Mouse (Mus musculus): ENCODE data around the gene Dazap2. TPM values are rescaled to one million over a fixed set of nuclear protein-coding genes. Genes with fewer than 3 reads are reported as not detected.

The Dazap2 gene
- total RNA-seq, 1 experiment from 2014 or later: 179 TPM

DNA sequence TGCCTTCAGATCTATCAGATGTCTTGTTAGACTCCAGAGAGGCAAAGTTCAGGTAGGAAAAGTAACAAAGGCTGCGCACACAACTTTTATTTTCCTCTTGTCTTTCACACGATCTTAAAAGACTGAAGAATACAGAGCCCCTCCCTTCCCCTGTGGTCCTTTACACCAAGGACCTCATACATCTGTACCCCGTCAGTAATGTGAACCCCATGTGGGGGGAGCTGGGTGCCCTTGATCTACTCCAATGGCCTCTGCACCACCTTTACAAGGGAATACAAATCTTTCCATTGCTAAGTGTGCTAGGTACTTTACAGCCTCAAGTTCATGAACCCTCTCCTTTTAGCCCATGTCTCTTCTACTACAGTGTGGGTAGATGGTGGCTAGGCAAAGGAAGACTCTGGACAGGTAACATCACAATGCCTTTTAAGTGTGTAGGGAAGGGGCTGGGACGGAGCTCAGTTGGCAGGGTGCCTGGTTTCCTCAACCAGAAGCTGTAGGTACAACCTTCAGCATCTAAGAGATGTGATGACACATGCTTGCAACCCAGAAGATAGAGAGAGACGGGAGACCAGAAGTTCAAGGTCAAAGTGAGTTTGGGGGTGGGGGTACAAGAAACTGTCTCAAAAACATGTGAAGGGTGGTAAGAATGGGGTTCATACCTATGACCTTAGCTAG is 52.9 kb downstream of the Dazap2 start:
- no peak for ATAC-seq (replicated peaks; ENCODE audit: low read depth, poor library complexity, severe bottlenecking)

DNA sequence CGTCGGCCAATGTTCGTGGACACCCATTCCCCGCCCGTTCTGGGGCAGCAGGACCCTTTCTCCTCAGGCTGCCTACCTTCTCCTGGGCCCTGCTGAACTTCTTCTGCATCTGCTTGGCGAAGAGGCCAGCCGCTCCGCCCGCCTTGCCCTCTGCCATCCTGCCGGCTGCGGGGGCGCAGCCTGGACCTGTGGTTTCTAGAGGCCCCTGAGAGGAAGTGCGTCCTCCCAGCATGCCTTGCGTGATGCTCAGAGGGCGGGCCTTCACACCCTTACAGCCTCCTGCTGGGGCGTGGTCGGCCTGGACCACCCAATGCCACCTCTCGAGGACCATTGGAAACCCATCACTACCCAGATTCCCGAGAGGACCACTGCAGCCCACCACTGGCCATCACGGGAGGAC is 54.2 kb downstream of the Dazap2 start, which contains the start of gene Bin2:
Gene Bin2, minus strand, starts transcription at position 217 of the 400 bp plus-strand sequence.
- peak; percentile 57 for ATAC-seq (replicated peaks; ENCODE audit: low read depth, poor library complexity, severe bottlenecking)

DNA sequence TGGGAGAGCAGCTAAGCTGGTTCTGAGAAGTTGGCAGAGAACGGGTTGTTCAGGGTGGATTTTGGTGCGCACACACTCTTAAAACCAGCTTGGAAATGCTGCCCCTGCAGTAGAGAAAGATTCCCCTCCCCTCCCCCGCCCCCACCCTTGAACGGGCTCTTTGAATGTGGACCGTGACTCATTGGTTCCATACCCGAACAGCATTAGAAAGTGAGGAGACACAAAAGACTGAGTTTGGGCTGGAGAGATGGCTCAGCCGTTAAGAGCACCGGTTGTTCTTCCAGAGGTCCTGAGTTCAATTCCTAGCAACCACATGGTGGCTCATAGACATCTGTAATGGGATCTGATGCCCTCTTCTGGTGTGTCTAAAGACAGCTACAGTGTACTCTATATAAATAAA is 54.9 kb downstream of the Dazap2 start:
- ATAC-seq (replicated peaks; ENCODE audit: low read depth, poor library complexity, severe bottlenecking): no peak

Other genes with a start within 250 kb of the Dazap2 start
- gene Gm5475, start 193.2 kb upstream of the Dazap2 start, total RNA-seq (2017): not detected in 2 replicates
- gene Slc11a2, start 190.3 kb upstream of the Dazap2 start, total RNA-seq (2017): 19.7 and 30.4 TPM in 2 replicates
- 20.1 and 30.2 TPM in 2 replicates for gene Letmd1, start 146.3 kb upstream of the Dazap2 start, total RNA-seq (2017)
- 2.6 and 4.0 TPM in 2 replicates for gene Csrnp2, start 119.9 kb upstream of the Dazap2 start, total RNA-seq (2017)
- gene Tfcp2, start 63.3 kb upstream of the Dazap2 start, total RNA-seq (2017): 10.1 and 16.9 TPM in 2 replicates
- 0.19 and 1.4 TPM in 2 replicates for gene Pou6f1, start 15.4 kb upstream of the Dazap2 start, total RNA-seq (2017)
- 5.1 TPM in 1 of 2 replicates, not detected in the other for gene Smagp, start 21.6 kb downstream of the Dazap2 start, total RNA-seq (2017)
- 134 and 142 TPM in 2 replicates for gene Bin2, start 54.2 kb downstream of the Dazap2 start, total RNA-seq (2017)
- 21.1 and 29.0 TPM in 2 replicates for gene Cela1, start 72.6 kb downstream of the Dazap2 start, total RNA-seq (2017)
- 42.7 and 49.2 TPM in 2 replicates for gene Galnt6, start 114.0 kb downstream of the Dazap2 start, total RNA-seq (2017)
- 10.9 and 12.6 TPM in 2 replicates for gene Slc4a8, start 146.4 kb downstream of the Dazap2 start, total RNA-seq (2017)

All from common myeloid progenitor, adult 5-6 weeks (primary cell).